In genomic region chr5:88679341-88679740, GRCm38 (mm10) we compare ENCODE assay signal across 25 mouse cellular contexts. TPM values are rescaled to one million over a fixed set of nuclear protein-coding genes. Genes with fewer than 3 reads are reported as not detected.
A peak's percentile ranks its signal among the peaks of the same experiment; 100 is the strongest.
DNase-seq lines count a peak whose midpoint lies in the region; ATAC-seq and TF ChIP-seq lines count a peak whose summit lies in the region.
"Had no signal": no experiment of that assay in that cellular context is flagged by ENCODE, and none has a peak within 500 bp of the region (broad histone marks: within the 10 kb centered on the region; RNA-seq: fewer than 3 reads in every experiment).

No protein-coding gene starts in this region.

- in situ Hi-C loops in ES-E14 (cut with MboI; ENCODE audit: low sequenced_read_pairs in 2 of 2, unreplicated experiment in 2 of 2) = no loop called here

- H3K4me2 ChIP-seq in liver, embryonic 12.5 days = peak overlapping the region; percentile 24
- H3K4me2 ChIP-seq in liver, embryonic 11.5 days = no peak overlapping the region
- peak overlapping the region; percentile 49 for H3K4me2 ChIP-seq in intestine, postnatal 0 days (replicated peaks; ENCODE audit: low read depth)
- H3K4me2 ChIP-seq in stomach, postnatal 0 days (replicated peaks; ENCODE audit: low read depth) = peak overlapping the region; percentile 31; the same call in 1 of the 2 replicates
- H3K4me2 ChIP-seq: embryonic facial prominence, embryonic 12.5 days; hindbrain, embryonic 13.5 days; limb, embryonic 13.5 days; lung, embryonic 14.5 days had no signal

- H3K27ac ChIP-seq in liver, embryonic 12.5 days = no peak overlapping the region
- H3K27ac ChIP-seq in liver, embryonic 11.5 days (ENCODE audit: low read depth, low read length) = no peak overlapping the region
- no peak overlapping the region for H3K27ac ChIP-seq in ES-E14 (ENCODE audit: insufficient read depth, low read depth, low read length, poor library complexity, severe bottlenecking)
- H3K27ac ChIP-seq in intestine, postnatal 0 days (ENCODE audit: low read depth, low read length) = no peak overlapping the region
- no peak overlapping the region for H3K27ac ChIP-seq in stomach, postnatal 0 days (replicated peaks)
- H3K27ac ChIP-seq: embryonic facial prominence, embryonic 12.5 days; heart, embryonic 10.5 days; hindbrain, embryonic 13.5 days; limb, embryonic 13.5 days had no signal

- no peaks in the 10 kb centered on the region for H3K9me3 ChIP-seq in liver, embryonic 12.5 days (replicated peaks)
- H3K9me3 ChIP-seq in liver, embryonic 11.5 days (ENCODE audit: control insufficient read depth, low read length) = no peaks in the 10 kb centered on the region
- H3K9me3 ChIP-seq in ES-E14 (ENCODE audit: control insufficient read depth, insufficient read depth, low read depth, low read length) = no peaks in the 10 kb centered on the region
- H3K9me3 ChIP-seq in intestine, postnatal 0 days (ENCODE audit: control insufficient read depth) = no peaks in the 10 kb centered on the region
- no peaks in the 10 kb centered on the region for H3K9me3 ChIP-seq in stomach, postnatal 0 days (ENCODE audit: control insufficient read depth, low read length)
- H3K9me3 ChIP-seq: embryonic facial prominence, embryonic 12.5 days; heart, embryonic 10.5 days; hindbrain, embryonic 13.5 days; limb, embryonic 13.5 days had no signal

- TF ChIP-seq CTCF in intestine, postnatal 0 days (IDR thresholded peaks at IDR 0.05; ENCODE audit: low read depth) = no peak
- no peak for TF ChIP-seq CTCF in stomach, postnatal 0 days (IDR thresholded peaks at IDR 0.05; ENCODE audit: low read depth)

- DNase-seq in liver, embryonic 11.5 days (ENCODE audit: low spot score) = no peak
- DNase-seq in ES-E14 (ENCODE audit: low read depth, low spot score) = peak; percentile 79
- DNase-seq in stomach, postnatal 0 days (ENCODE audit: low spot score) = no peak
- no peak for DNase-seq in left cerebral cortex, postnatal 14 days (ENCODE audit: low spot score in 2 of 2)
- DNase-seq: adrenal gland, postnatal 10 days; B cell, adult 2 months; cerebellum, adult 2 months; cerebellum, postnatal 25 days; forebrain, postnatal 0 days; gastrocnemius, postnatal 25 days; heart, postnatal 36 days; kidney, postnatal 25 days; layer of hippocampus, postnatal 36 days; lung, embryonic 14.5 days; midbrain, embryonic 14.5 days; right cerebral cortex, postnatal 14 days; thymus, postnatal 25 days had no signal

- no peak overlapping the region for H3K4me3 ChIP-seq in liver, embryonic 12.5 days
- no peak overlapping the region for H3K4me3 ChIP-seq in liver, embryonic 11.5 days (ENCODE audit: low read depth, low read length)
- peak overlapping the region in 1 of 2 experiments; percentile 22; a peak in 2 of 4 replicates for H3K4me3 ChIP-seq in ES-E14 (ENCODE audit: insufficient read depth in 1 of 2, low read depth in 1 of 2, low read length in 2 of 2, poor library complexity in 1 of 2, severe bottlenecking in 1 of 2)
- no peak overlapping the region for H3K4me3 ChIP-seq in intestine, postnatal 0 days (ENCODE audit: low read depth, low read length)
- no peak overlapping the region for H3K4me3 ChIP-seq in stomach, postnatal 0 days (ENCODE audit: low read depth, low read length)
- H3K4me3 ChIP-seq: embryonic facial prominence, embryonic 12.5 days; heart, embryonic 10.5 days; hindbrain, embryonic 13.5 days; limb, embryonic 13.5 days had no signal

- no peak for TF ChIP-seq EP300 in stomach, postnatal 0 days (optimal IDR thresholded peaks at IDR 0.05)

- no peak for ATAC-seq in liver, embryonic 12.5 days
- ATAC-seq in liver, embryonic 11.5 days (replicated peaks; ENCODE audit: low FRiP score) = no peak
- no peak for ATAC-seq in intestine, postnatal 0 days
- no peak for ATAC-seq in stomach, postnatal 0 days (ENCODE audit: low FRiP score, low TSS enrichment)
- ATAC-seq in CD4-positive, CD25-positive, alpha-beta regulatory T cell, adult 4 months = no peak
- ATAC-seq: forebrain, postnatal 0 days; Patski had no signal

- no peak overlapping the region for H3K9ac ChIP-seq in liver, embryonic 12.5 days
- H3K9ac ChIP-seq in liver, embryonic 11.5 days (ENCODE audit: low read depth, low read length) = no peak overlapping the region
- H3K9ac ChIP-seq in ES-E14 (ENCODE audit: insufficient read depth, low read depth, low read length, poor library complexity, severe bottlenecking) = no peak overlapping the region
- H3K9ac ChIP-seq in intestine, postnatal 0 days (ENCODE audit: low read depth, low read length) = no peak overlapping the region; the same call in 1 of the 2 replicates
- H3K9ac ChIP-seq in stomach, postnatal 0 days (ENCODE audit: low read length) = no peak overlapping the region
- H3K9ac ChIP-seq: embryonic facial prominence, embryonic 12.5 days; forebrain, postnatal 0 days; hindbrain, embryonic 13.5 days; limb, embryonic 13.5 days; lung, embryonic 14.5 days had no signal

- WGBS in liver, embryonic 12.5 days (ENCODE audit: insufficient replicate concordance) = 33% methylated on average over 6 of the region's 6 CpGs
- 33% methylated on average over 6 of the region's 6 CpGs for WGBS in liver, embryonic 11.5 days
- WGBS in intestine, postnatal 0 days = 29% methylated on average over 6 of the region's 6 CpGs
- 31% methylated on average over 6 of the region's 6 CpGs for WGBS in stomach, postnatal 0 days

- H3K4me1 ChIP-seq in liver, embryonic 12.5 days = peaks cover 36% of the 10 kb centered on the region
- H3K4me1 ChIP-seq in liver, embryonic 11.5 days (replicated peaks; ENCODE audit: control insufficient read depth, insufficient read depth, low read length) = peaks cover 13% of the 10 kb centered on the region
- H3K4me1 ChIP-seq in ES-E14 (ENCODE audit: control insufficient read depth in 2 of 2, insufficient read depth in 2 of 2, low read length in 2 of 2, poor library complexity in 1 of 2) = peaks cover 8 to 22% of the 10 kb centered on the region in 2 experiments
- peaks cover 11% of the 10 kb centered on the region for H3K4me1 ChIP-seq in intestine, postnatal 0 days (replicated peaks; ENCODE audit: control insufficient read depth, insufficient read depth, low read length)
- H3K4me1 ChIP-seq in stomach, postnatal 0 days (replicated peaks; ENCODE audit: control insufficient read depth, insufficient read depth) = 0 out of 2 replicates have a peak, but pooled peaks cover 2% of the 10 kb centered on the region

- no peaks in the 10 kb centered on the region for H3K36me3 ChIP-seq in liver, embryonic 12.5 days
- no peaks in the 10 kb centered on the region for H3K36me3 ChIP-seq in liver, embryonic 11.5 days (ENCODE audit: control insufficient read depth, insufficient read depth, low read length)
- H3K36me3 ChIP-seq in ES-E14 (ENCODE audit: control insufficient read depth, insufficient read depth, low read length, poor library complexity, severe bottlenecking) = no peaks in the 10 kb centered on the region
- no peaks in the 10 kb centered on the region for H3K36me3 ChIP-seq in intestine, postnatal 0 days (ENCODE audit: control insufficient read depth, insufficient read depth)
- H3K36me3 ChIP-seq in stomach, postnatal 0 days (ENCODE audit: control insufficient read depth, insufficient read depth, low read length) = no peaks in the 10 kb centered on the region
- H3K36me3 ChIP-seq: embryonic facial prominence, embryonic 12.5 days; heart, embryonic 10.5 days; hindbrain, embryonic 13.5 days; limb, embryonic 13.5 days had no signal

- intact Hi-C loops in left cerebral cortex, postnatal 14 days (cut with DNase I) = loop anchor here (5.0 kb wide), 1 partner anchor 83 kb away; the partner anchor contains the start of gene Dck

- peaks cover 18% of the 10 kb centered on the region for H3K27me3 ChIP-seq in liver, embryonic 12.5 days (replicated peaks)
- H3K27me3 ChIP-seq in liver, embryonic 11.5 days (replicated peaks; ENCODE audit: control insufficient read depth, insufficient read depth, low read length) = no peaks in the 10 kb centered on the region
- H3K27me3 ChIP-seq in intestine, postnatal 0 days (replicated peaks; ENCODE audit: control insufficient read depth, insufficient read depth, low read length) = no peaks in the 10 kb centered on the region
- H3K27me3 ChIP-seq in stomach, postnatal 0 days (ENCODE audit: control insufficient read depth, insufficient read depth, low read length) = no peaks in the 10 kb centered on the region
- H3K27me3 ChIP-seq: embryonic facial prominence, embryonic 12.5 days; hindbrain, embryonic 13.5 days; limb, embryonic 13.5 days; Patski had no signal

TF ChIP-seq in ES-E14, 5 proteins besides CTCF, POLR2A, EP300 and RAD21:
- TF ChIP-seq CHD2 (IDR thresholded peaks at IDR 0.05; ENCODE audit: low read depth, low read length) (no peak; the same call in 1 of the 2 replicates), MAFK (IDR thresholded peaks at IDR 0.05; ENCODE audit: insufficient read depth, low read depth, low read length) (no peak), HCFC1 (IDR thresholded peaks at IDR 0.05; ENCODE audit: borderline replicate concordance, insufficient read depth, low read length) (no peak), ZNF384 (IDR thresholded peaks at IDR 0.05; ENCODE audit: low read depth, low read length) (no peak), ZC3H11A (IDR thresholded peaks at IDR 0.05; ENCODE audit: borderline replicate concordance, low read depth, low read length) (no peak)

RNA-seq across cellular contexts. Expression of gene Grsf1, which starts 3.4 kb away (rescaled TPM):
- 47.0 and 48.6 TPM in 2 replicates for polyA plus RNA-seq in liver, embryonic 12.5 days (2016; fragmentation: Nextera tagmentation; extraction: Ambion mirVana)
- 53.8 and 62.2 TPM in 2 replicates for polyA plus RNA-seq in liver, embryonic 11.5 days (2014; fragmentation: Nextera tagmentation; extraction: Ambion mirVana)
- total RNA-seq in ES-E14 (2012; rRNA removed) = 37.7 and 54.2 TPM in 2 replicates
- polyA plus RNA-seq in intestine, postnatal 0 days (2015; fragmentation: Nextera tagmentation; extraction: Ambion mirVana) = 31.2 and 33.1 TPM in 2 replicates
- polyA plus RNA-seq in stomach, postnatal 0 days (2015; fragmentation: Nextera tagmentation; extraction: Ambion mirVana) = 32.8 and 35.1 TPM in 2 replicates
- 100 to 1,000 TPM in 1 of 2 experiments, 10 to 100 TPM in 1; 94.5 to 106 TPM for total RNA-seq in left cerebral cortex, postnatal 14 days (2021)
- 10 to 100 TPM in 1 of 2 experiments, 1 to 10 TPM in 1; 6.4 to 10.0 TPM for polyA plus RNA-seq in CD4-positive, CD25-positive, alpha-beta regulatory T cell, adult 4 months (2017; shearing (Covaris generic))

RNA-seq across cellular contexts. Expression of gene Mob1b, which starts 41.3 kb away (rescaled TPM):
- polyA plus RNA-seq in liver, embryonic 12.5 days (2016; fragmentation: Nextera tagmentation; extraction: Ambion mirVana) = 13.3 and 13.5 TPM in 2 replicates
- 16.0 TPM in 2 replicates for polyA plus RNA-seq in liver, embryonic 11.5 days (2014; fragmentation: Nextera tagmentation; extraction: Ambion mirVana)
- 6.5 and 10.9 TPM in 2 replicates for total RNA-seq in ES-E14 (2012; rRNA removed)
- 8.0 and 9.6 TPM in 2 replicates for polyA plus RNA-seq in intestine, postnatal 0 days (2015; fragmentation: Nextera tagmentation; extraction: Ambion mirVana)
- 7.9 and 10.1 TPM in 2 replicates for polyA plus RNA-seq in stomach, postnatal 0 days (2015; fragmentation: Nextera tagmentation; extraction: Ambion mirVana)
- total RNA-seq in left cerebral cortex, postnatal 14 days (2021) = 10 to 100 TPM; 30.8 to 32.8 TPM
- 10 to 100 TPM; 10.2 to 10.7 TPM for polyA plus RNA-seq in CD4-positive, CD25-positive, alpha-beta regulatory T cell, adult 4 months (2017; shearing (Covaris generic))
